Mouse (Mus musculus): ENCODE data around the gene Col1a1.

- TF ChIP-seq EP300 (IDR thresholded peaks at IDR 0.05; ENCODE audit: low read depth) (no peak), CTCF (IDR thresholded peaks at IDR 0.05; ENCODE audit: low read depth) (no peak)
Observed at GRCm38 (mm10) chr11:94904306-94904705, 31.7 kb upstream of the Col1a1 start.
